Mouse (Mus musculus) limb, embryonic 13.5 days (tissue): ENCODE results near the gene Col24a1. TPM values are rescaled to one million over a fixed set of nuclear protein-coding genes. Genes with fewer than 3 reads are reported as not detected.
A peak's percentile ranks its signal among the peaks of the same experiment; 100 is the strongest.

ENCODE experiments used
- ATAC-seq: fragments of 200-750 bp; cut with Nextera tagmentation; 2 replicates; pipeline ENCODE4 v1.8.0; 2017; ENCODE audit warnings: low read depth, moderate number of reproducible peaks, moderate TSS enrichment; ENCODE audit not compliant: low FRiP score
- H3K27ac ChIP-seq: fragments of 300-500 bp; sonication (generic); 2 replicates; pipeline ENCODE4 v1.5.1; 2015; ENCODE audit warnings: inconsistent platforms, mild to moderate bottlenecking, moderate library complexity
- H3K27me3 ChIP-seq: fragments of 300-500 bp; sonication (generic); 2 replicates; pipeline ENCODE4 v1.6.1; 2015; ENCODE audit warnings: mild to moderate bottlenecking, inconsistent platforms
- H3K36me3 ChIP-seq: fragments of 300-500 bp; sonication (generic); 2 replicates; pipeline ENCODE4 v1.6.1; 2015; ENCODE audit warnings: inconsistent platforms, mild to moderate bottlenecking, moderate library complexity
- H3K4me1 ChIP-seq: fragments of 300-500 bp; sonication (generic); 2 replicates; pipeline ENCODE4 v1.6.1; 2015; ENCODE audit warnings: inconsistent platforms
- H3K4me2 ChIP-seq: fragments of 300-500 bp; sonication (generic); replicated peaks from 2 replicates; pipeline ENCODE4 v1.6.1; 2015; ENCODE audit warnings: inconsistent platforms, mild to moderate bottlenecking, moderate library complexity
- H3K4me3 ChIP-seq: fragments of 300-500 bp; sonication (generic); 2 replicates; pipeline ENCODE4 v1.5.1; 2015; ENCODE audit warnings: moderate library complexity, mild to moderate bottlenecking, inconsistent platforms
- H3K9ac ChIP-seq: fragments of 300-500 bp; sonication (generic); 2 replicates; pipeline ENCODE4 v1.6.1; 2015; ENCODE audit warnings: mild to moderate bottlenecking, inconsistent platforms
- H3K9me3 ChIP-seq: fragments of 300-500 bp; sonication (generic); 2 replicates; pipeline ENCODE4 v1.6.1; 2016; ENCODE audit warnings: inconsistent platforms
- WGBS: fragments of 180-500 bp; shearing (Covaris S2); methylation state at CpG from one replicate; pipeline ENCODE4 v1.1.7; 2015; 5-methylcytosine and 5-hydroxymethylcytosine counted together
- polyA plus RNA-seq: library from polyadenylated mRNA; unstranded; fragments of >200 nt; fragmentation: Nextera tagmentation; extraction: Ambion mirVana; gene quantifications from 2 replicates; pipeline ENCODE4 v1.2.1, GENCODE M21; 2015

Gene Col24a1
- polyA plus RNA-seq, 1 experiment from 2014 or later: 12.8 TPM

GRCm38 (mm10) chr3:145305311-145305710, 13.0 kb downstream of the Col24a1 start:
- Histone ChIP-seq H3K4me3 (no peak overlapping the region), H3K4me1 (no peaks in the 10 kb centered on the region), H3K27ac (no peak overlapping the region), H3K9me3 (no peaks in the 10 kb centered on the region), H3K4me2 (no peak overlapping the region), H3K9ac (no peak overlapping the region), H3K27me3 (no peaks in the 10 kb centered on the region), H3K36me3 (no peaks in the 10 kb centered on the region)
- WGBS: 58% methylated on average over 5 of the region's 5 CpGs
- ATAC-seq: no peak

GRCm38 (mm10) chr3:145307209-145307608, 14.9 kb downstream of the Col24a1 start:
- H3K4me2 ChIP-seq: no peak overlapping the region
- ATAC-seq: no peak
- H3K9ac ChIP-seq: no peak overlapping the region
- 82% methylated on average over 3 of the region's 3 CpGs for WGBS
- no peaks in the 10 kb centered on the region for H3K36me3 ChIP-seq
- no peak overlapping the region for H3K4me3 ChIP-seq
- no peaks in the 10 kb centered on the region for H3K9me3 ChIP-seq
- no peak overlapping the region for H3K27ac ChIP-seq
- H3K27me3 ChIP-seq: no peaks in the 10 kb centered on the region
- H3K4me1 ChIP-seq: no peaks in the 10 kb centered on the region

GRCm38 (mm10) chr3:145320587-145321274, 28.5 kb downstream of the Col24a1 start:
- Histone ChIP-seq H3K4me2 (peak overlapping the region; percentile 46), H3K27ac (peak overlapping the region; percentile 39), H3K36me3 (no peaks in the 10 kb centered on the region), H3K27me3 (no peaks in the 10 kb centered on the region), H3K9ac (no peak overlapping the region), H3K9me3 (no peaks in the 10 kb centered on the region), H3K4me3 (no peak overlapping the region), H3K4me1 (peaks cover 12% of the 10 kb centered on the region)
- WGBS: 32% methylated on average over 14 of the region's 14 CpGs
- ATAC-seq: peak; percentile 73; the same call in 1 of the 2 replicates

- WGBS: 92% methylated on average over 3 of the region's 3 CpGs
- no peaks in the 10 kb centered on the region for H3K36me3 ChIP-seq
- H3K9ac ChIP-seq: no peak overlapping the region
- no peak overlapping the region for H3K27ac ChIP-seq
- H3K4me1 ChIP-seq: peaks cover 24% of the 10 kb centered on the region
- no peak overlapping the region for H3K4me3 ChIP-seq
- no peak overlapping the region for H3K4me2 ChIP-seq
- H3K9me3 ChIP-seq: no peaks in the 10 kb centered on the region
- ATAC-seq: no peak
- no peaks in the 10 kb centered on the region for H3K27me3 ChIP-seq
Observed at GRCm38 (mm10) chr3:145325402-145325801, 33.1 kb downstream of the Col24a1 start.

- WGBS: 60% methylated on average over 8 of the region's 8 CpGs
- H3K27ac ChIP-seq: peak overlapping the region; percentile 39; the same call in 1 of the 2 replicates
- ATAC-seq: no peak
- H3K27me3 ChIP-seq: no peaks in the 10 kb centered on the region
- H3K4me1 ChIP-seq: peaks cover 23% of the 10 kb centered on the region
- H3K9ac ChIP-seq: no peak overlapping the region
- no peaks in the 10 kb centered on the region for H3K9me3 ChIP-seq
- no peak overlapping the region for H3K4me2 ChIP-seq
- no peak overlapping the region for H3K4me3 ChIP-seq
- H3K36me3 ChIP-seq: no peaks in the 10 kb centered on the region
Observed at GRCm38 (mm10) chr3:145331642-145332041, 39.4 kb downstream of the Col24a1 start.

GRCm38 (mm10) chr3:145334046-145334445, 41.8 kb downstream of the Col24a1 start:
- no peaks in the 10 kb centered on the region for H3K9me3 ChIP-seq
- no peak overlapping the region for H3K4me2 ChIP-seq
- H3K36me3 ChIP-seq: no peaks in the 10 kb centered on the region
- H3K4me1 ChIP-seq: peaks cover 14% of the 10 kb centered on the region
- H3K27ac ChIP-seq: no peak overlapping the region
- H3K27me3 ChIP-seq: no peaks in the 10 kb centered on the region
- no peak overlapping the region for H3K9ac ChIP-seq
- no peak overlapping the region for H3K4me3 ChIP-seq
- WGBS: 65% methylated on average over 3 of the region's 3 CpGs
- no peak for ATAC-seq

GRCm38 (mm10) chr3:145337161-145337560, 44.9 kb downstream of the Col24a1 start:
- 53% methylated on average over 2 of the region's 2 CpGs for WGBS
- no peaks in the 10 kb centered on the region for H3K36me3 ChIP-seq
- H3K4me2 ChIP-seq: no peak overlapping the region
- no peaks in the 10 kb centered on the region for H3K4me1 ChIP-seq
- no peak overlapping the region for H3K4me3 ChIP-seq
- H3K9ac ChIP-seq: no peak overlapping the region
- H3K27ac ChIP-seq: no peak overlapping the region
- no peaks in the 10 kb centered on the region for H3K9me3 ChIP-seq
- no peaks in the 10 kb centered on the region for H3K27me3 ChIP-seq
- ATAC-seq: no peak

GRCm38 (mm10) chr3:145339851-145340499, 47.7 kb downstream of the Col24a1 start:
- WGBS: 83% methylated on average over 10 of the region's 10 CpGs

GRCm38 (mm10) chr3:145348690-145349089, 56.4 kb downstream of the Col24a1 start:
- Histone ChIP-seq H3K4me1 (no peaks in the 10 kb centered on the region), H3K9ac (no peak overlapping the region), H3K36me3 (no peaks in the 10 kb centered on the region), H3K4me3 (no peak overlapping the region), H3K27ac (no peak overlapping the region), H3K4me2 (no peak overlapping the region), H3K9me3 (no peaks in the 10 kb centered on the region), H3K27me3 (no peaks in the 10 kb centered on the region)
- 79% methylated on average over 3 of the region's 3 CpGs for WGBS
- ATAC-seq: no peak

More at GRCm38 (mm10) chr3:145339851-145340499, 47.7 kb downstream of the Col24a1 start:
- no peak for ATAC-seq
- H3K4me1 ChIP-seq: no peaks in the 10 kb centered on the region
- H3K27ac ChIP-seq: no peak overlapping the region
- H3K27me3 ChIP-seq: no peaks in the 10 kb centered on the region
- no peak overlapping the region for H3K4me2 ChIP-seq
- no peaks in the 10 kb centered on the region for H3K9me3 ChIP-seq
- no peaks in the 10 kb centered on the region for H3K36me3 ChIP-seq
- no peak overlapping the region for H3K9ac ChIP-seq
- no peak overlapping the region for H3K4me3 ChIP-seq

- WGBS: 95% methylated on average over 3 of the region's 3 CpGs
- Histone ChIP-seq H3K27ac (no peak overlapping the region), H3K4me2 (no peak overlapping the region), H3K9ac (no peak overlapping the region), H3K9me3 (no peaks in the 10 kb centered on the region), H3K27me3 (no peaks in the 10 kb centered on the region), H3K36me3 (no peaks in the 10 kb centered on the region), H3K4me1 (no peaks in the 10 kb centered on the region), H3K4me3 (no peak overlapping the region)
- ATAC-seq: no peak
Observed at GRCm38 (mm10) chr3:145353951-145354350, 61.7 kb downstream of the Col24a1 start.

GRCm38 (mm10) chr3:145356865-145357487, 64.7 kb downstream of the Col24a1 start:
- no peak for ATAC-seq
- no peaks in the 10 kb centered on the region for H3K27me3 ChIP-seq
- no peak overlapping the region for H3K27ac ChIP-seq
- no peaks in the 10 kb centered on the region for H3K4me1 ChIP-seq
- H3K9me3 ChIP-seq: no peaks in the 10 kb centered on the region
- no peak overlapping the region for H3K9ac ChIP-seq
- 0 out of 2 replicates have a peak, but pooled peaks cover 5% of the 10 kb centered on the region for H3K36me3 ChIP-seq
- no peak overlapping the region for H3K4me3 ChIP-seq
- no peak overlapping the region for H3K4me2 ChIP-seq
- 84% methylated on average over 6 of the region's 6 CpGs for WGBS

GRCm38 (mm10) chr3:145365227-145365626, 73.0 kb downstream of the Col24a1 start:
- 34% methylated on average over 3 of the region's 3 CpGs for WGBS
- H3K36me3 ChIP-seq: 0 out of 2 replicates have a peak, but pooled peaks cover 5% of the 10 kb centered on the region
- ATAC-seq: no peak
- no peaks in the 10 kb centered on the region for H3K27me3 ChIP-seq
- H3K4me2 ChIP-seq: no peak overlapping the region
- no peaks in the 10 kb centered on the region for H3K9me3 ChIP-seq
- no peak overlapping the region for H3K4me3 ChIP-seq
- no peaks in the 10 kb centered on the region for H3K4me1 ChIP-seq
- no peak overlapping the region for H3K27ac ChIP-seq
- no peak overlapping the region for H3K9ac ChIP-seq
